Mouse (Mus musculus) liver, embryonic 14.5 days (tissue): ENCODE measurements around the gene Cyp2s1.

ENCODE experiments used
- CTCF ChIP-seq: IDR thresholded peaks from 2 replicates; pipeline ENCODE4 v1.5.1; 2016; ENCODE audit warnings: antibody characterized with exemption, low read depth, control low read depth
- EP300 ChIP-seq: IDR thresholded peaks from 2 replicates; pipeline ENCODE4 v1.6.1; 2016; ENCODE audit warnings: antibody characterized with exemption, low read depth

DNA sequence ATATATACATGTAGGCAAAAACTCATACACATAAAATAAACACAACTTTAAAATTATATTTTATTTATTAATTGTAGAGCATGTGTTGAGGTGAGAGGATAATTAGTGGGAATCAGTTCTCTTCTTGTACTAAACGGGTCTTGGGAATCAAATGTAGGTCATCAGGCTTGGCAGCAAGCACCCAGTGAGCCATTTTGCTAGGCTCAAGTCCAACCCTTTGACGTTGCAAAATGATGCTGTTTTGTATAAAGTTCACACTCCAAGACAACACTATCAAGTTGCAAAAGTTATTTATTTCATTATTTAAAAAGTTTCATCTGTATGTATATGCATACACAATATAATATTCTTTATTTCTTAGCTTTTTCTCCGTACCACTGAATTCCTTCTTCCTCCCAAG lies 47.0 kb upstream of the Cyp2s1 start:
- no peak for TF ChIP-seq CTCF
- TF ChIP-seq EP300 = no peak
